Mouse (Mus musculus) liver, embryonic 13.5 days (tissue): ENCODE results near the gene Coq10a. TPM values are rescaled to one million over a fixed set of nuclear protein-coding genes. Genes with fewer than 3 reads are reported as not detected.

Experiments used
- ATAC-seq: fragments of 200-750 bp; cut with Nextera tagmentation; 2 replicates; pipeline ENCODE4 v1.8.0; 2017; ENCODE audit warnings: low read depth, mild to moderate bottlenecking, moderate number of reproducible peaks, moderate library complexity
- DNase-seq: peaks from one replicate; pipeline ENCODE4 v3.0.0; 2022
- H3K27ac ChIP-seq: fragments of 300-500 bp; sonication (generic); 2 replicates; pipeline ENCODE4 v1.5.1; 2015; ENCODE audit warnings: moderate library complexity, mild to moderate bottlenecking, inconsistent platforms
- H3K27me3 ChIP-seq: fragments of 300-500 bp; sonication (generic); 2 replicates; pipeline ENCODE4 v1.6.1; 2015; ENCODE audit warnings: mild to moderate bottlenecking, inconsistent platforms
- H3K36me3 ChIP-seq: fragments of 300-500 bp; sonication (generic); 2 replicates; pipeline ENCODE4 v1.6.1; 2015; ENCODE audit warnings: mild to moderate bottlenecking, inconsistent platforms
- H3K4me1 ChIP-seq: fragments of 300-500 bp; sonication (generic); replicated peaks from 2 replicates; pipeline ENCODE4 v1.6.1; 2015; ENCODE audit warnings: inconsistent platforms
- H3K4me2 ChIP-seq: fragments of 300-500 bp; sonication (generic); 2 replicates; pipeline ENCODE4 v1.6.1; 2015; ENCODE audit warnings: inconsistent platforms, mild to moderate bottlenecking, moderate library complexity
- H3K4me3 ChIP-seq: fragments of 300-500 bp; sonication (generic); replicated peaks from 2 replicates; pipeline ENCODE4 v1.5.1; 2015; ENCODE audit warnings: mild to moderate bottlenecking, inconsistent platforms
- H3K9ac ChIP-seq: fragments of 300-500 bp; sonication (generic); 2 replicates; pipeline ENCODE4 v1.6.1; 2015; ENCODE audit warnings: mild to moderate bottlenecking, inconsistent platforms
- H3K9me3 ChIP-seq: fragments of 300-500 bp; sonication (generic); replicated peaks from 2 replicates; pipeline ENCODE4 v1.6.1; 2016; ENCODE audit warnings: inconsistent platforms
- WGBS: fragments of 180-500 bp; shearing (Covaris S2); methylation state at CpG from one replicate; pipeline ENCODE4 v1.1.7; 2015; ENCODE audit not compliant: insufficient replicate concordance; 5-methylcytosine and 5-hydroxymethylcytosine counted together
- microRNA-seq: library from miRNA; unstranded; fragments of <30 nt; microRNA quantifications from one replicate; pipeline ENCODE4, GENCODE M21; 2016
- polyA plus RNA-seq: library from polyadenylated mRNA; unstranded; fragments of >200 nt; fragmentation: Nextera tagmentation; extraction: Ambion mirVana; gene quantifications from 2 replicates; pipeline ENCODE4 v1.2.1, GENCODE M21; 2015

The Coq10a gene
- polyA plus RNA-seq, 1 experiment from 2014 or later, result 4.6 TPM

- Histone ChIP-seq H3K27ac (peak within 1 kb of the TSS; percentile 89), H3K4me3 (peak within 1 kb of the TSS; percentile 87), H3K4me1 (peaks cover 24% of the 10 kb centered on the region), H3K36me3 (peaks cover 55% of the 10 kb centered on the region), H3K27me3 (no peaks in the 10 kb centered on the region), H3K9me3 (no peaks in the 10 kb centered on the region), H3K9ac (peak within 1 kb of the TSS; percentile 92), H3K4me2 (peak within 1 kb of the TSS; percentile 86)
- ATAC-seq (peak; percentile 76), DNase-seq (peak; percentile 73)
- under 1% methylated on average over 40 of the region's 40 CpGs for whole genome bisulfite sequencing
Observed at GRCm38 (mm10) chr10:128322141-128323108, 46.4 kb downstream of the Coq10a start, which contains the start of gene Cnpy2. Cnpy2 (plus strand) TSS chr10:128322459.

- peak overlapping the region; percentile 6; the same call in 1 of the 2 replicates for H3K27ac ChIP-seq
- no peaks in the 10 kb centered on the region for H3K27me3 ChIP-seq
- H3K36me3 ChIP-seq, result peaks cover 54% of the 10 kb centered on the region
- no peak for DNase-seq
- H3K9me3 ChIP-seq, result no peaks in the 10 kb centered on the region
- H3K4me2 ChIP-seq, result peak overlapping the region; percentile 86
- peaks cover 24% of the 10 kb centered on the region for H3K4me1 ChIP-seq
- peak overlapping the region; percentile 87 for H3K4me3 ChIP-seq
- WGBS, result 52% methylated on average over 12 of the region's 12 CpGs
- H3K9ac ChIP-seq, result peak overlapping the region; percentile 63
- no peak for ATAC-seq
Observed at GRCm38 (mm10) chr10:128321641-128322040, 47.2 kb downstream of the Coq10a start.

GRCm38 (mm10) chr10:128315578-128315977 lies 53.2 kb downstream of the Coq10a start:
- Histone ChIP-seq H3K27me3 (no peaks in the 10 kb centered on the region), H3K27ac (no peak overlapping the region), H3K4me3 (no peak overlapping the region), H3K9ac (no peak overlapping the region), H3K4me2 (no peak overlapping the region), H3K9me3 (no peaks in the 10 kb centered on the region), H3K4me1 (peaks cover 8% of the 10 kb centered on the region), H3K36me3 (peaks cover 84% of the 10 kb centered on the region)
- 71% methylated on average over 8 of the region's 8 CpGs for WGBS
- DNase-seq (no peak), ATAC-seq (peak; percentile 52; the same call in 1 of the 2 replicates)

Small RNAs within 50 kb of the gene (microRNA-seq; reads per million reads assigned to microRNA genes)
- gene Gm25361 (not detected), gene Gm26308 (not detected), gene Mir6914 (1.5 reads per million), gene Mir6915 (not detected)

Other genes starting within 250 kb of the Coq10a start
- gene Rbms2, start 188.7 kb downstream of the Coq10a start, polyA plus RNA-seq, result 7.0 and 8.8 TPM in 2 replicates
- gene Gls2, start 174.5 kb downstream of the Coq10a start, polyA plus RNA-seq, result 1.9 and 2.2 TPM in 2 replicates
- 24.1 and 24.7 TPM in 2 replicates for gene Spryd4, start 157.2 kb downstream of the Coq10a start, polyA plus RNA-seq
- 0.09 TPM in 1 of 2 replicates, not detected in the other for gene Mip, start 143.2 kb downstream of the Coq10a start, polyA plus RNA-seq
- gene Timeless, start 136.9 kb downstream of the Coq10a start, polyA plus RNA-seq, result 34.8 and 37.4 TPM in 2 replicates
- gene Apon, start 114.9 kb downstream of the Coq10a start, polyA plus RNA-seq, result 0.31 and 0.49 TPM in 2 replicates
- 46.0 and 46.6 TPM in 2 replicates for gene Apof, start 100.3 kb downstream of the Coq10a start, polyA plus RNA-seq
- gene Stat2, start 98.4 kb downstream of the Coq10a start, polyA plus RNA-seq, result 5.7 and 6.3 TPM in 2 replicates
- 0.10 TPM in 1 of 2 replicates, not detected in the other for gene Il23a, start 70.2 kb downstream of the Coq10a start, polyA plus RNA-seq
- 11.8 and 14.4 TPM in 2 replicates for gene Pan2, start 65.7 kb downstream of the Coq10a start, polyA plus RNA-seq
- 99.7 and 105 TPM in 2 replicates for gene Cnpy2, start 46.5 kb downstream of the Coq10a start, polyA plus RNA-seq
- 149 and 170 TPM in 2 replicates for gene Cs, start 31.3 kb downstream of the Coq10a start, polyA plus RNA-seq
- 5.0 and 5.1 TPM in 2 replicates for gene Ankrd52, start 8.1 kb upstream of the Coq10a start, polyA plus RNA-seq
- 30.5 and 32.8 TPM in 2 replicates for gene Slc39a5, start 32.2 kb upstream of the Coq10a start, polyA plus RNA-seq
- 57.3 and 64.4 TPM in 2 replicates for gene Nabp2, start 42.5 kb upstream of the Coq10a start, polyA plus RNA-seq
- 9.0 and 10.7 TPM in 2 replicates for gene Rnf41, start 42.7 kb upstream of the Coq10a start, polyA plus RNA-seq
- 18.5 and 30.1 TPM in 2 replicates for gene Smarcc2, start 90.3 kb upstream of the Coq10a start, polyA plus RNA-seq
- 498 and 524 TPM in 2 replicates for gene Myl6, start 125.1 kb upstream of the Coq10a start, polyA plus RNA-seq
- 1.2 and 1.3 TPM in 2 replicates for gene Myl6b, start 129.7 kb upstream of the Coq10a start, polyA plus RNA-seq
- 9.9 and 10.6 TPM in 2 replicates for gene Esyt1, start 156.9 kb upstream of the Coq10a start, polyA plus RNA-seq
- gene Zc3h10, start 178.8 kb upstream of the Coq10a start, polyA plus RNA-seq, result 6.2 and 7.1 TPM in 2 replicates
- gene Rpl41, start 180.3 kb upstream of the Coq10a start, polyA plus RNA-seq, result 2,776 and 3,150 TPM in 2 replicates
- gene Pa2g4, start 197.0 kb upstream of the Coq10a start, polyA plus RNA-seq, result 207 and 228 TPM in 2 replicates
- gene Erbb3, start 220.7 kb upstream of the Coq10a start, polyA plus RNA-seq, result 1.2 and 1.9 TPM in 2 replicates